Mouse (Mus musculus) intestine, embryonic 15.5 days (tissue): ENCODE measurements around the gene Gpatch1. TPM values are rescaled to one million over a fixed set of nuclear protein-coding genes. Genes with fewer than 3 reads are reported as not detected.
"Not testable (repeated sequence)": the region's sequence is repeated elsewhere in the genome, so short reads cannot be mapped to it uniquely, and the experiment has no call there.

Experiments
- ATAC-seq: fragments of 200-750 bp; cut with Nextera tagmentation; 2 replicates; pipeline ENCODE4 v1.8.0; 2017; ENCODE audit warnings: moderate TSS enrichment, moderate library complexity
- H3K27ac ChIP-seq: fragments of 300-500 bp; sonication (generic); 2 replicates; pipeline ENCODE4 v1.5.1; 2015; ENCODE audit warnings: mild to moderate bottlenecking, inconsistent platforms
- H3K27me3 ChIP-seq: fragments of 300-500 bp; sonication (generic); replicated peaks from 2 replicates; pipeline ENCODE4 v1.6.1; 2015; ENCODE audit warnings: inconsistent platforms
- H3K36me3 ChIP-seq: fragments of 300-500 bp; sonication (generic); 2 replicates; pipeline ENCODE4 v1.6.1; 2015; ENCODE audit warnings: inconsistent platforms
- H3K4me1 ChIP-seq: fragments of 300-500 bp; sonication (generic); replicated peaks from 2 replicates; pipeline ENCODE4 v1.6.1; 2015; ENCODE audit warnings: inconsistent platforms
- H3K4me2 ChIP-seq: fragments of 300-500 bp; sonication (generic); replicated peaks from 2 replicates; pipeline ENCODE4 v1.6.1; 2015; ENCODE audit warnings: mild to moderate bottlenecking, inconsistent platforms
- H3K4me3 ChIP-seq: fragments of 300-500 bp; sonication (generic); replicated peaks from 2 replicates; pipeline ENCODE4 v1.5.1; 2015; ENCODE audit warnings: inconsistent platforms
- H3K9ac ChIP-seq: fragments of 300-500 bp; sonication (generic); 2 replicates; pipeline ENCODE4 v1.6.1; 2015; ENCODE audit warnings: inconsistent platforms
- H3K9me3 ChIP-seq: fragments of 300-500 bp; sonication (generic); 2 replicates; pipeline ENCODE4 v1.6.1; 2016; ENCODE audit warnings: inconsistent platforms
- WGBS: fragments of 180-500 bp; shearing (Covaris S2); methylation state at CpG from one replicate; pipeline ENCODE4 v1.1.7; 2015; 5-methylcytosine and 5-hydroxymethylcytosine counted together
- polyA plus RNA-seq: library from polyadenylated mRNA; unstranded; fragments of >200 nt; fragmentation: Nextera tagmentation; extraction: Ambion mirVana; gene quantifications from 2 replicates; pipeline ENCODE4 v1.2.1, GENCODE M21; 2015

Gene Gpatch1
- polyA plus RNA-seq, 1 experiment from 2014 or later, result 14.8 TPM

DNA sequence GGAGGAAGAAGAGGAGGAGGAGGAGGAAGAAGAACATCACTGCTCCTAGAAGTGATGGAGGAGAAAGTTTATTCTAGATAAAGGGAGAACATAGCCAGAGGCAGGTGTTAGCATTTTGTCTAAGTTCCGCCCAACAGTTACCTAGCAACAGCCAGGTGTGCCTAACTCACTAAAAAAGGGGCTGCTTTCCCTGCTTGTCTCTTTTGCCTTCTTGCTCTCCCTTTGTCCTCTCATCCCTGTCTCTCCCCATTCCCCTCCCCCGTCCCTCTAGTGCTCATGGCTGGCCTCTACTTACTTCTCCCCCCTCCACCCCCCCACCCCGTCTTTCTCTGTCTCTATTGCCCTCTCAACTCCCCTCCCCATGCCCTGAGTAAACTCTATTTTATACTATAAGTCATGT lies 3.9 kb upstream of the Gpatch1 start:
- Histone ChIP-seq H3K9me3 (no peaks in the 10 kb centered on the region), H3K27me3 (no peaks in the 10 kb centered on the region), H3K9ac (no peak overlapping the region), H3K4me1 (peaks cover 4% of the 10 kb centered on the region), H3K27ac (no peak overlapping the region), H3K36me3 (no peaks in the 10 kb centered on the region), H3K4me2 (no peak overlapping the region), H3K4me3 (no peak overlapping the region)
- no peak for ATAC-seq
- WGBS, result 47% methylated on average over 3 of the region's 3 CpGs

DNA sequence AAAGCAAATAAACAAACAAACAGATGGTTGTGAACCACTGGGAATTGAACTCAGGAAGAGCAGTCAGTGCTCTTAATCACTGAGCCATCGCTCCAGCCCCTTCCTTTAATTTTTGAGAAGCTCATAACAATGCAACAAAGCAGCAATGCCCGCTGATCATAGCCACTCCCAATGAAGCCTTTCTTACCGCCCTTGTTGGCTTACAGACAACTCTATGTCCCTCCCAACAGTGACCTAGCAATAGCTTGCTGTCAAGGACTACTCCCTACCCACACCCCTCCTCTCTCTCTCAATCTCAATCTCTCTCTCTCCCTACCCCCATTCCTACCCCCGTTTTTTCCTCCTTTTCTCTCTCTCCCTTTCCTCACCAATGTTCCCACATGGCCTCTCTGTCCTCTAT lies 1.5 kb upstream of the Gpatch1 start:
- WGBS, result 86% methylated on average over 4 of the region's 4 CpGs
- Histone ChIP-seq H3K9ac (no peak overlapping the region), H3K27ac (no peak overlapping the region), H3K4me1 (peaks cover 6% of the 10 kb centered on the region), H3K9me3 (no peaks in the 10 kb centered on the region), H3K4me3 (no peak overlapping the region), H3K36me3 (no peaks in the 10 kb centered on the region), H3K27me3 (no peaks in the 10 kb centered on the region), H3K4me2 (no peak overlapping the region)
- ATAC-seq, result no peak

DNA sequence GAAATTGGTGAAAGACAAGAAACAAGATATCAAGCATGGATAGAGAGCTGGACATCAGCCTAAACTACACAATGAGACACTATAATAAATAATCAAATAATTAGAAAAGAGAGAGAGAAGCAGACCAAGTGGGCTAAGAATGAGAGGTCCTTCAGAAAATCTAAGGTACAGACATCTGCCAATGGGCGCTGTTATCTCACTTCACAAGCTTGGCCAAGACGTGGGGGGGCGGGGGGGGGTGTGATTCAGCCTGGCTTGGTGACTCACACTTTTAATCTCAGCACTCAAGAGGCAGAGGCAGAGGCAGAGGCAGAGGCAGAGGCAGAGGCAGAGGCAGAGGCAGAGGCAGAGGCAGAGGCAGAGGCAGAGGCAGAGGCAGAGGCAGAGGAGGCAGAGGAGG lies 981 bp upstream of the Gpatch1 start:
- not testable (repeated sequence) for H3K9ac ChIP-seq, H3K27me3 ChIP-seq, H3K4me1 ChIP-seq, ATAC-seq, H3K4me3 ChIP-seq, H3K27ac ChIP-seq, H3K9me3 ChIP-seq, H3K36me3 ChIP-seq, H3K4me2 ChIP-seq
- 60% methylated on average over 3 of the region's 3 CpGs for WGBS

DNA sequence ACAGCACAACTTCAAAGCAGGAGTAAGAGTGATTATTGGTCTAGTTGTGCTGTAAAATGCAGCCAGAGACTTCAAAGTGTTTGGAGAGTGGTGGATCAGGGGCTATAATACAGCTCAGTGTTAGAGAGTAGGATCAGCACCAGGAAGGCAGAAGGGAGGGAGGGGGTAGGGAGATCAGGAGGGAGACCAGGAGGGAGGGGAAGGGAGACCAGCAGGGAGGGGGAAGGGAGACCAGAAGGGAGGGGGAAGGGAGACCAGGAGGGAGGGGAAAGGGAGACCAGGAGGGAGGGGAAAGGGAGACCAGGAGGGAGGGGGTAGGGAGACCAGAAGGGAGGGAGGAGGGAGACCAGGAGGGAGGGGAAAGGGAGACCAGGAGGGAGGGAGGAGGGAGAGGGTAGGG lies 4.1 kb downstream of the Gpatch1 start:
- Histone ChIP-seq H3K4me3 (no peak overlapping the region), H3K4me1 (peaks cover 6% of the 10 kb centered on the region), H3K27me3 (no peaks in the 10 kb centered on the region), H3K36me3 (no peaks in the 10 kb centered on the region), H3K9me3 (no peaks in the 10 kb centered on the region), H3K4me2 (no peak overlapping the region), H3K9ac (no peak overlapping the region), H3K27ac (no peak overlapping the region)
- ATAC-seq, result no peak

DNA sequence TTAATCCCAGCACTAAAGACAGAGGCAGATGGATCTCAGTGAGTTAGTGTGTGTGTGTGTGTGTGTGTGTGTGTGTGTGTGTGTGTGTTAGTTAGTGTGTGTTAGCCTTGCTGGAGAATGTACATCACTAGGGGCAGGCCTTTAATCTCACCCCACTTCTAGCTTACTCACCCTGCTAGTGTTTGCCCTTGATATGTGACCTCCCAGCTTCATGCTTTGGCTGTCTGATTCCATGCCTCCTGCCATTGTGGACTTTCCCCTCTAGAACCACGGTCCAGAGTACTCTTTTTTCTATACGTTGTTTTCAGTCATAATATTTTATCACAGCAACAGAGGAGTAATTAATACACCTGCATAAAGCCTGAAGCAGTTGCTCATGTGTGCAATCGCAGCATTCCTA lies 7.0 kb downstream of the Gpatch1 start:
- Histone ChIP-seq H3K27ac (no peak overlapping the region), H3K4me1 (no peaks in the 10 kb centered on the region), H3K9me3 (no peaks in the 10 kb centered on the region), H3K27me3 (no peaks in the 10 kb centered on the region), H3K4me3 (no peak overlapping the region), H3K36me3 (no peaks in the 10 kb centered on the region), H3K4me2 (no peak overlapping the region), H3K9ac (no peak overlapping the region)
- no peak for ATAC-seq
- WGBS, result 77% methylated on average over 3 of the region's 3 CpGs

DNA sequence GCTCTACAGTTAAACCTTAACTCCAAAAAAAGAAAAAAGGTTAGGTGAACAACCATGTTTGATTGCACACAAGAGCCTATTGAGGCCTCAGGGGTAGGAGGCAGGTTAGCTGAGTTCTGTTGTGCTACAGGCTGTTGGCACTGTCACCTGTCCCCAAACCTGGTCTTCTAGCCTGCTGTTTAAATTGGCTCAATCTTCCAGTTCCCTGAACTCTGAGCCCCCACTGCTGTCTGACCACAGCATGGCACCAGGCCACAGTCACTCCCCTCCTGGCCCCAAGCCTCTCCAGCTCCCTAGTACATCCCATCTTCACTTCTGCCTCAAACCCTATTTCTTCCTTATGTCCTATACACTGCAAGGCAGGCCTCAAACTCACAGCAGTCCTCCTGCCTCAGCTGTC lies 17.4 kb downstream of the Gpatch1 start:
- no peaks in the 10 kb centered on the region for H3K27me3 ChIP-seq
- H3K9ac ChIP-seq, result no peak overlapping the region
- ATAC-seq, result no peak
- H3K4me3 ChIP-seq, result no peak overlapping the region
- H3K4me1 ChIP-seq, result no peaks in the 10 kb centered on the region
- no peak overlapping the region for H3K4me2 ChIP-seq
- no peaks in the 10 kb centered on the region for H3K9me3 ChIP-seq
- peaks cover 11% of the 10 kb centered on the region; the same call in 1 of the 2 replicates for H3K36me3 ChIP-seq
- H3K27ac ChIP-seq, result no peak overlapping the region

DNA sequence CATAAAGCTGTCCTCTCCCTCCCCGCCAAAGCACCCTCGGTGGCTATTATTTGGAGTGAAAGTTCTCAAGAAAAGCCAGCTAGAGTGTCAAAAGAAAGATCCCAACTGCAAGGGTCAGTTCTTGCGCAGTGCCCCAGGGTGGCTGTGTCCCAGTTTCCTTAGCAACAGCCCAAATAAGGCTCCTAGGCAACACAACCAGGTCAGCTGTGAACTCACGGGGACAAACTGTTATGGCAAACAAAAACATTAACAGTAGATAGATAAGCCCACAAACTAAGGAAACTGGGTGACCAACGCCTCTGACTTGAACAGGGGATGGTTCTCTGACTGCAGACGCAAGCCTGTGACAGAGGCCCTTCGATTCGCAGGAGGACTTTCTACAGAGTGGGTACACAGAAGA lies 18.6 kb downstream of the Gpatch1 start:
- no peak overlapping the region for H3K4me2 ChIP-seq
- no peak overlapping the region for H3K4me3 ChIP-seq
- H3K4me1 ChIP-seq, result no peaks in the 10 kb centered on the region
- no peak overlapping the region for H3K9ac ChIP-seq
- ATAC-seq, result no peak
- no peaks in the 10 kb centered on the region for H3K9me3 ChIP-seq
- no peaks in the 10 kb centered on the region for H3K27me3 ChIP-seq
- H3K27ac ChIP-seq, result no peak overlapping the region
- H3K36me3 ChIP-seq, result peaks cover 19% of the 10 kb centered on the region
- WGBS, result 65% methylated on average over 8 of the region's 8 CpGs

DNA sequence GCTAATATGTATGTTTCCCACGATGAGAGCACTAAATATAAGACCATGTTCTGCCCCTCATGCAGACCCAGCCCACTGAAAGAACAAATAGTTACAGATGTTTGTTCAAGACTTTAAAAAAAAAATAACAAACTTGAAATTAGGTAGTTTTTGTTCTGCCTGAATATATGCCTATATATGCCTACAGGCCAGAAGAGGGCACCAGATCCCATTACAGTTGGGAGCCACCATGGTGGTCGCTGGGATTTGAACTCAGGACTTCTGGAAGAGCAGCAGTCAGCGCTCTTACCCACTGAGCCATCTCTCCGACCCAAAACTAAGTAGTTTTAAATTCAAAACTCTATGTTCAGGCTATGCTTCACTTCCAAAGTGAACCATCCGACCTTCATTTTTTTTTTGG lies 20.4 kb downstream of the Gpatch1 start:
- Histone ChIP-seq H3K4me3 (no peak overlapping the region), H3K4me1 (no peaks in the 10 kb centered on the region), H3K27ac (no peak overlapping the region), H3K9me3 (no peaks in the 10 kb centered on the region), H3K4me2 (no peak overlapping the region), H3K27me3 (no peaks in the 10 kb centered on the region), H3K36me3 (peaks cover 16% of the 10 kb centered on the region), H3K9ac (no peak overlapping the region)
- 91% methylated on average over 5 of the region's 5 CpGs for WGBS
- ATAC-seq, result no peak

DNA sequence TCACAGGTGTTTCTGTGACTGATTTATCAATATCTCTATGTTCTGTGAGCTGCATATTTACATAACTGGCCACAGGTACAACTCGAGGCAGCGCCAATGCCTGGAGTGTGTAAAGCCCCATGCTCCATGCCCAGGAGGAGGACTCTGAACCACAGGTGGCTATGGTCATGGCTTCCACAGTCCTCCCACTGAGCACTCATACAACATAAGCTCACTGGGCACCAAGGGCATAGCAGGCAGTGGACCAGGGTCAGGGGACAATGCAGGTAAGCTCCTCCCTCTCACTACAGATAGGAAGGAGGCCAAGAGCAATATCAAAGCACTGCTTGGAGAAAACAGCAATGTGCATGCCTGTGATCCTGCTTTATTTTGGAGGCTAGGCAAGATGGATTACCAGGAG lies 22.6 kb downstream of the Gpatch1 start:
- 91% methylated on average over 2 of the region's 2 CpGs for WGBS
- no peak overlapping the region for H3K4me2 ChIP-seq
- no peak for ATAC-seq
- no peaks in the 10 kb centered on the region for H3K4me1 ChIP-seq
- no peak overlapping the region for H3K27ac ChIP-seq
- no peaks in the 10 kb centered on the region for H3K9me3 ChIP-seq
- peaks cover 15% of the 10 kb centered on the region; the same call in 1 of the 2 replicates for H3K36me3 ChIP-seq
- no peak overlapping the region for H3K4me3 ChIP-seq
- H3K27me3 ChIP-seq, result no peaks in the 10 kb centered on the region
- H3K9ac ChIP-seq, result no peak overlapping the region

DNA sequence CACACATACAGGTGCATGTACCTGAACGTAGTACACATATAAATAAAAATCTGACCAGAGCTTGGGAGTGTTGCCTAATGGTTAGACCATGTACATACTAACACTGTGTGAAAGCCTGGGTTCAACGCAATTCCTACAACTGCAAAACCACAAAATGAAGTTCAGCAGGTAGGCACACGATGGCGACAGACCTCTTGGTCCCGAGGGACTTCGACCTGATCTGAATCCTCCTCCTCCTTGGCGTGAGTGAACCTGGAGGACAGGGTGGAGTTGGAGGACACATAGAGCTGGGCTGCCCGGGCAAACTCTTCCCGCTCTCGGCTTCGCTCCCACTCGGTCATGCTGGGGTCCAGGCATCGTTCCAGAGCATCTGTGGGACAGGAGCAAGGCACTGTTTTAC lies 24.8 kb downstream of the Gpatch1 start:
- no peak overlapping the region for H3K9ac ChIP-seq
- no peaks in the 10 kb centered on the region for H3K4me1 ChIP-seq
- H3K4me2 ChIP-seq, result no peak overlapping the region
- H3K27ac ChIP-seq, result no peak overlapping the region
- H3K9me3 ChIP-seq, result no peaks in the 10 kb centered on the region
- no peak overlapping the region for H3K4me3 ChIP-seq
- no peaks in the 10 kb centered on the region for H3K27me3 ChIP-seq
- peaks cover 25% of the 10 kb centered on the region for H3K36me3 ChIP-seq
- 83% methylated on average over 13 of the region's 13 CpGs for WGBS
- ATAC-seq, result no peak

DNA sequence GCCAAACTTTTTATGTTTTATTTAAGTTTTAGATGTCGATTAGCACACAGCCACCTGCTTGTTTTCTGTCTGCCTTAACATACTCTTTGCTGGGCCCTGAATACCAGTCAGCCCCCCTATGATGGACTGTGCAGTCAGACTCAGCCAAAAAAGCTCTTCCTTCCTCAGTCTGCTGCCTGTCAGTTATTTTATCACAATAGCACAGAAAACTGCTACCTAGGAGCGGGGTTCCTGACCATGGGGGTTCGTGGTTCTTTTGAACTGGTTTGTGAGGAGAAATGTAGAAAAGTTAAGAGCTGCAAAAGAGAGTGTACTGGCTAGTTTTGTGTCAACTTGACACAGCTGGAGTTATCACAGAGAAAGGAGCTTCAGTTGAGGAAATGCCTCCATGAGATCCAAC lies 39.3 kb downstream of the Gpatch1 start:
- Histone ChIP-seq H3K9me3 (0 out of 2 replicates have a peak, but pooled peaks cover 8% of the 10 kb centered on the region), H3K36me3 (peaks cover 37% of the 10 kb centered on the region), H3K4me2 (no peak overlapping the region), H3K27me3 (no peaks in the 10 kb centered on the region), H3K9ac (no peak overlapping the region), H3K4me3 (no peak overlapping the region), H3K4me1 (no peaks in the 10 kb centered on the region), H3K27ac (no peak overlapping the region)
- no peak for ATAC-seq
- WGBS, result 84% methylated on average over 3 of the region's 3 CpGs

DNA sequence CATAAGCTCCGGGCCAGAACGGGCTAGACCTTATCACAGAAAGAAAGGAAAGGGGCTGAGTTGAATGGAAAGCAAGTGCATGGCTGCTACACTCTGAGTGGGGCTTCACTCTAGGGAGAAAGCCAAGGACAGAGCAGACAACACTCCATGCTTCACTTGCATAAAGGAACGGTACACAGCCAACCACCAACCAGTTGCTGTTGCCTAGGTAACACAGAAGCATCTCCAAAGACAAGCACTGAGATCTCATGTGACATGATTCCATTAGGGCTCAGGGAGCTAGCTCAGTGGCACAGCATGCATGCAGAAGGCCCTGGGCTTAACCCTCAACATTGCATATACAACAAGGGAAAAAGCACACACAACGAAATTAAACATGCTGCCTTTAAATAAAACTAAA lies 40.8 kb downstream of the Gpatch1 start:
- Histone ChIP-seq H3K9ac (no peak overlapping the region), H3K4me1 (no peaks in the 10 kb centered on the region), H3K4me2 (no peak overlapping the region), H3K36me3 (peaks cover 35% of the 10 kb centered on the region), H3K27me3 (no peaks in the 10 kb centered on the region), H3K27ac (no peak overlapping the region), H3K9me3 (0 out of 2 replicates have a peak, but pooled peaks cover 8% of the 10 kb centered on the region), H3K4me3 (no peak overlapping the region)
- 82% methylated on average over 4 of the region's 4 CpGs for WGBS
- no peak for ATAC-seq

DNA sequence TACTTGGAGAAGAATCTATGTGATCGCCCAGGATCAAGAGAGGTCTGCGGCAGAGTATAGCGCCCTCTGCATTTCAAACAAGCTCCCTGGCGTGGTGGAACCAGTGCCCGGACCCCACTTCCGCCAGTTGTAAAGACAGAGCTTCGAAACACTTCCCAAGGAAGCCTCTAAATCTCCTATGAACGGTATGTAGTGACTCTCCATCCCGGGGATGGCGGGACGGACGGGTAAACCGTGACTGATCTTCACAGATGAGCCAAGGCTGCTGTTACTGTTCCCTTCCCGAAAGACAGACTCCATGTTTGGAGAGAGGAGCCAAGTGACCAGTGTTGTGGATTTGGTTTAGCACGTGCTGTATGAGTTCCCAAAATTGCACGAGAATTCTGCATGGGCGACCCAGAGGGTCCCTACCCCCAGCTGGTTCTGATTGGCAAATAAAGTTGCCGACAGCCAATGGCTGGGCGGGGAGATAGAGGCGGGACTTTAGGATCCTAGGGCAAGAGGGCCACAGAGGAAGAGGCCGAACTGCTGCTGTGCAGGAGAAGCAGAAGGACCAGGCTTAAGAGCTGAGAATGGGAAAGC lies 48.7 kb downstream of the Gpatch1 start:
- Histone ChIP-seq H3K9me3 (no peaks in the 10 kb centered on the region), H3K4me1 (0 out of 2 replicates have a peak, but pooled peaks cover 2% of the 10 kb centered on the region), H3K9ac (peak overlapping the region; percentile 36), H3K27me3 (no peaks in the 10 kb centered on the region), H3K4me3 (peak overlapping the region; percentile 39), H3K36me3 (no peaks in the 10 kb centered on the region), H3K27ac (no peak overlapping the region), H3K4me2 (peak overlapping the region; percentile 80)
- 8% methylated on average over 21 of the region's 21 CpGs for WGBS
- peak; percentile 83 for ATAC-seq
